ENCODE assay signal across 15 mouse cellular contexts in genomic region chr9:30794701-30795407, GRCm38 (mm10).
DNase-seq lines count a peak whose midpoint lies in the region.
"Had no signal": no experiment of that assay in that cellular context is flagged by ENCODE, and none has a peak within 500 bp of the region (broad histone marks: within the 10 kb centered on the region; RNA-seq: fewer than 3 reads in every experiment).

No protein-coding gene starts in this region.

- peak; percentile 89 for DNase-seq in heart, adult 11 months
- DNase-seq in heart, postnatal 25 days (ENCODE audit: low spot score), result no peak
- peak; percentile 42 for DNase-seq in 3134 (ENCODE audit: extremely low read depth, insufficient read length, low spot score)
- DNase-seq in Muller cell, postnatal 12 days (ENCODE audit: inconsistent ontology term), result peak; percentile 61
- no peak for DNase-seq in layer of hippocampus, postnatal 10 days (ENCODE audit: low spot score in 2 of 2)
- DNase-seq in ovary, postnatal 10 days (ENCODE audit: low spot score), result no peak
- DNase-seq: adrenal gland, adult 2 months; adrenal gland, postnatal 14 days; cerebellum, adult 11 months; cerebellum, adult 2 months; cerebellum, adult 9-11 months; cerebellum, postnatal 25 days; gastrocnemius, postnatal 10 days; gastrocnemius, postnatal 36 days; heart, postnatal 14 days had no signal

- intact Hi-C loops in heart, postnatal 25 days (cut with DNase I), result no loop called here

Comparison
In these comparisons a context has a peak if more than half of its experiments do, and no peak if none do; other contexts are left out.
1. DNase-seq: peak in heart, adult 11 months (single experiment), 3134 (single experiment) and Muller cell, postnatal 12 days (single experiment); none in heart, postnatal 25 days (single experiment), layer of hippocampus, postnatal 10 days (0 of 2) and ovary, postnatal 10 days (single experiment).